Mouse (Mus musculus) MEL (cell line): ENCODE measurements around the gene Klf15. TPM values are rescaled to one million over a fixed set of nuclear protein-coding genes. Genes with fewer than 3 reads are reported as not detected.

Experiments
- DNase-seq: peaks from one replicate; pipeline ENCODE4 v3.0.0; 2011; ENCODE audit warnings: low read depth, low spot score
- H3K27ac ChIP-seq: 2 replicates; pipeline ENCODE4 v1.5.1; 2012; ENCODE audit warnings: low read depth, mild to moderate bottlenecking, control low read depth, low read length, moderate library complexity; ENCODE audit not compliant: control insufficient read depth
- H3K27me3 ChIP-seq, 2 experiments: fragments of 150-350 bp in 1 of 2; sonication (generic) in 1 of 2; 2 replicates each; pipeline ENCODE4 v1.6.1; 2012; ENCODE audit warnings: low read length in 2 of 2, mild to moderate bottlenecking in 2 of 2, improper control_type of control experiment in 1 of 2, moderate library complexity in 1 of 2; ENCODE audit not compliant: insufficient read depth in 2 of 2, control insufficient read depth in 1 of 2
- H3K36me3 ChIP-seq, 2 experiments: 2 replicates each; pipeline ENCODE4 v1.6.1; 2012 to 2014; ENCODE audit warnings: low read length in 2 of 2, improper control_type of control experiment in 1 of 2, inconsistent platforms in 1 of 2, mild to moderate bottlenecking in 1 of 2; ENCODE audit not compliant: insufficient read depth in 2 of 2, control insufficient read depth in 1 of 2
- H3K4me1 ChIP-seq, 2 experiments: fragments of 150-350 bp in 1 of 2; sonication (generic) in 1 of 2; 2 replicates each; pipeline ENCODE4 v1.6.1; 2012; ENCODE audit warnings: low read length in 2 of 2, improper control_type of control experiment in 1 of 2, mild to moderate bottlenecking in 1 of 2; ENCODE audit not compliant: insufficient read depth in 2 of 2, control insufficient read depth in 1 of 2
- H3K4me3 ChIP-seq, 2 experiments: fragments of 150-350 bp in 1 of 2; sonication (generic) in 1 of 2; 2 replicates each; pipeline ENCODE4 v1.5.1; 2012; ENCODE audit warnings: low read depth in 2 of 2, low read length in 2 of 2, mild to moderate bottlenecking in 2 of 2, moderate library complexity in 2 of 2, control low read depth in 1 of 2, improper control_type of control experiment in 1 of 2; ENCODE audit not compliant: control insufficient read depth in 1 of 2, insufficient read depth in 1 of 2
- H3K79me2 ChIP-seq: 2 replicates; pipeline ENCODE4 v1.6.1; 2012; ENCODE audit warnings: mild to moderate bottlenecking, low read length, moderate library complexity; ENCODE audit not compliant: control insufficient read depth, poor library complexity, insufficient read depth
- H3K9ac ChIP-seq: 2 replicates; pipeline ENCODE4 v1.6.1; 2012; ENCODE audit warnings: low read depth, mild to moderate bottlenecking, control low read depth, low read length, moderate library complexity; ENCODE audit not compliant: control insufficient read depth, poor library complexity, severe bottlenecking
- H3K9me3 ChIP-seq: fragments of 150-350 bp; sonication (generic); replicated peaks from 2 replicates; pipeline ENCODE4 v1.6.1; 2012; ENCODE audit warnings: mild to moderate bottlenecking, low read length, improper control_type of control experiment, moderate library complexity; ENCODE audit not compliant: insufficient read depth
- CHD1 ChIP-seq: IDR thresholded peaks from 2 replicates; pipeline ENCODE4 v1.6.1; 2012; ENCODE audit warnings: low read depth, mild to moderate bottlenecking, inconsistent platforms, low read length, improper control_type of control experiment
- CHD2 ChIP-seq: IDR thresholded peaks from 2 replicates; pipeline ENCODE4 v1.6.1; 2011; ENCODE audit warnings: low read length, improper control_type of control experiment
- E2F4 ChIP-seq: IDR thresholded peaks from 2 replicates; pipeline ENCODE4 v1.6.1; 2011; ENCODE audit warnings: low read depth, low read length, improper control_type of control experiment, borderline replicate concordance
- EP300 ChIP-seq, 2 experiments: IDR thresholded peaks; 2 replicates each; pipeline ENCODE4 v1.6.1; 2011; ENCODE audit warnings: improper control_type of control experiment in 2 of 2, low read length in 2 of 2, low read depth in 1 of 2, mild to moderate bottlenecking in 1 of 2
- ETS1 ChIP-seq: IDR thresholded peaks from 2 replicates; pipeline ENCODE4 v1.6.1; 2012; ENCODE audit warnings: low read depth, mild to moderate bottlenecking, inconsistent platforms, low read length, improper control_type of control experiment, moderate library complexity
- GATA1 ChIP-seq: IDR thresholded peaks from 2 replicates; pipeline ENCODE4 v1.6.1; 2011; ENCODE audit warnings: low read depth, low read length, improper control_type of control experiment
- HCFC1 ChIP-seq: IDR thresholded peaks from 2 replicates; pipeline ENCODE4 v1.6.1; 2012; ENCODE audit warnings: low read depth, mild to moderate bottlenecking, inconsistent platforms, low read length, improper control_type of control experiment, moderate library complexity
- JUND ChIP-seq: IDR thresholded peaks from 2 replicates; pipeline ENCODE4 v1.6.1; 2011; ENCODE audit warnings: low read depth, mild to moderate bottlenecking, improper control_type of control experiment, low read length
- KAT2A ChIP-seq: conservative IDR thresholded peaks from 2 replicates; pipeline ENCODE4 v1.6.1; 2012; ENCODE audit warnings: low read depth, low read length, improper control_type of control experiment, inconsistent platforms
- MAFK ChIP-seq: IDR thresholded peaks from 2 replicates; pipeline ENCODE4 v1.6.1; 2011; ENCODE audit warnings: low read depth, mild to moderate bottlenecking, low read length, improper control_type of control experiment, borderline replicate concordance
- MAX ChIP-seq: IDR thresholded peaks from 2 replicates; pipeline ENCODE4 v1.6.1; 2011; ENCODE audit warnings: low read length, improper control_type of control experiment
- MAZ ChIP-seq: IDR thresholded peaks from 2 replicates; pipeline ENCODE4 v1.6.1; 2012; ENCODE audit warnings: low read depth, mild to moderate bottlenecking, inconsistent platforms, low read length, improper control_type of control experiment
- MYB ChIP-seq: IDR thresholded peaks from 2 replicates; pipeline ENCODE4 v1.6.1; 2011; ENCODE audit warnings: mild to moderate bottlenecking, low read depth, low read length, improper control_type of control experiment
- MYC ChIP-seq: IDR thresholded peaks from 2 replicates; pipeline ENCODE4 v1.6.1; 2011; ENCODE audit warnings: low read depth, mild to moderate bottlenecking, low read length, improper control_type of control experiment, moderate library complexity
- POLR2AphosphoS2 ChIP-seq: IDR thresholded peaks from 2 replicates; pipeline ENCODE4 v1.6.1; 2011; ENCODE audit warnings: low read length, improper control_type of control experiment
- POLR2AphosphoS5 ChIP-seq: IDR thresholded peaks from 2 replicates; pipeline ENCODE4 v1.6.1; 2012; ENCODE audit warnings: low read depth, borderline replicate concordance, mild to moderate bottlenecking, inconsistent platforms, low read length, moderate library complexity, mixed read lengths
- RCOR1 ChIP-seq: IDR thresholded peaks from 2 replicates; pipeline ENCODE4 v1.6.1; 2012; ENCODE audit warnings: low read depth, mild to moderate bottlenecking, inconsistent platforms, low read length, improper control_type of control experiment
- SIN3A ChIP-seq: IDR thresholded peaks from 2 replicates; pipeline ENCODE4 v1.6.1; 2012; ENCODE audit warnings: low read length, improper control_type of control experiment, inconsistent platforms
- TAL1 ChIP-seq: IDR thresholded peaks from 2 replicates; pipeline ENCODE4 v1.6.1; 2012; ENCODE audit warnings: mild to moderate bottlenecking, inconsistent platforms, low read length, moderate library complexity, mixed read lengths
- TBP ChIP-seq: IDR thresholded peaks from 2 replicates; pipeline ENCODE4 v1.8.0; 2011; ENCODE audit warnings: low read depth, low read length, improper control_type of control experiment
- USF1 ChIP-seq: IDR thresholded peaks from 2 replicates; pipeline ENCODE4 v1.6.1; 2014; ENCODE audit warnings: low read depth, mild to moderate bottlenecking, inconsistent platforms, low read length, improper control_type of control experiment, moderate library complexity
- USF2 ChIP-seq, 2 experiments: IDR thresholded peaks; 2 replicates each; pipeline ENCODE4 v1.6.1; 2011 to 2012; ENCODE audit warnings: improper control_type of control experiment in 2 of 2, low read length in 2 of 2, borderline replicate concordance in 1 of 2, inconsistent platforms in 1 of 2, low read depth in 1 of 2, mild to moderate bottlenecking in 1 of 2; ENCODE audit not compliant: insufficient read depth in 1 of 2
- ZKSCAN1 ChIP-seq: IDR thresholded peaks from 2 replicates; pipeline ENCODE4 v1.6.1; 2012; ENCODE audit warnings: low read depth, mild to moderate bottlenecking, inconsistent platforms, low read length, improper control_type of control experiment, moderate library complexity
- ZMIZ1 ChIP-seq: IDR thresholded peaks from 2 replicates; pipeline ENCODE4 v1.6.1; 2012; ENCODE audit warnings: low read depth, mild to moderate bottlenecking, inconsistent platforms, low read length, improper control_type of control experiment, moderate library complexity
- ZNF384 ChIP-seq: IDR thresholded peaks from 2 replicates; pipeline ENCODE4 v1.6.1; 2012; ENCODE audit warnings: low read depth, mild to moderate bottlenecking, inconsistent platforms, low read length, improper control_type of control experiment
- polyA plus RNA-seq, 2 experiments: library from polyadenylated mRNA; stranded (reverse) in 1 of 2; unstranded in 1 of 2; fragments of >175 nt in 1 of 2; fragments of >200 nt in 1 of 2; gene quantifications; 2 replicates each; pipeline versions ENCODE4 v1.2.1 to v1.2.4; 2012; ENCODE audit warnings: low replicate concordance in 2 of 2, low read depth in 1 of 2; ENCODE audit not compliant: insufficient read length in 2 of 2, insufficient read depth in 1 of 2, missing spikeins in 1 of 2
- total RNA-seq: library from RNA; depleted of rRNA; stranded (reverse); fragments of 300-350 nt; gene quantifications from 2 replicates; pipeline ENCODE4 v1.2.3, GENCODE M21; 2012

Gene Klf15
- total and polyA plus RNA-seq, 3 experiments = not detected

GRCm38 (mm10) chr6:90507443-90507842, 45.1 kb downstream of the Klf15 start:
- DNase-seq = no peak
- Histone ChIP-seq H3K27ac (no peak overlapping the region), H3K9ac (no peak overlapping the region), H3K9me3 (no peaks in the 10 kb centered on the region), H3K79me2 (no peaks in the 10 kb centered on the region), H3K4me3 (no peak overlapping the region), H3K4me1 (no peaks in the 10 kb centered on the region), H3K36me3 (no peaks in the 10 kb centered on the region), H3K27me3 (peaks cover 0 to 6% of the 10 kb centered on the region in 2 experiments)
- no peak for TF ChIP-seq ZMIZ1
- no peak for TF ChIP-seq POLR2AphosphoS2
- TF ChIP-seq CHD1 = no peak
- TF ChIP-seq SIN3A = no peak
- no peak for TF ChIP-seq ZNF384
- no peak for TF ChIP-seq GATA1
- TF ChIP-seq MAFK = no peak
- no peak for TF ChIP-seq POLR2AphosphoS5
- no peak for TF ChIP-seq MAZ
- TF ChIP-seq MYC = no peak
- no peak for TF ChIP-seq ZKSCAN1
- no peak for TF ChIP-seq ETS1

GRCm38 (mm10) chr6:90508197-90508624, 45.8 kb downstream of the Klf15 start:
- no peak overlapping the region for H3K4me3 ChIP-seq
- H3K27me3 ChIP-seq = peaks cover 0 to 6% of the 10 kb centered on the region in 2 experiments
- no peaks in the 10 kb centered on the region for H3K9me3 ChIP-seq
- TF ChIP-seq MAFK = no peak
- TF ChIP-seq MAZ = no peak
- no peak for TF ChIP-seq KAT2A
- TF ChIP-seq E2F4 = no peak
- no peak for TF ChIP-seq CHD1
- no peak for TF ChIP-seq ETS1
- no peak for TF ChIP-seq MYB
- TF ChIP-seq USF2 (IDR thresholded peaks at IDR 0.05; ENCODE audit: borderline replicate concordance in 1 of 2, insufficient read depth in 1 of 2, low read depth in 1 of 2, low read length in 2 of 2) = no peak
- no peak for TF ChIP-seq MAX
- TF ChIP-seq POLR2AphosphoS2 = no peak
- no peak for TF ChIP-seq JUND
- TF ChIP-seq CHD2 = no peak
- no peak for TF ChIP-seq GATA1
- TF ChIP-seq RCOR1 = no peak
- TF ChIP-seq HCFC1 = no peak
- TF ChIP-seq POLR2AphosphoS5 = no peak
- TF ChIP-seq TAL1 = no peak
- TF ChIP-seq EP300 (IDR thresholded peaks at IDR 0.05; ENCODE audit: low read depth in 1 of 2, low read length in 2 of 2) = no peak
- TF ChIP-seq USF1 = no peak
- no peak for TF ChIP-seq TBP
- no peak for DNase-seq
- no peaks in the 10 kb centered on the region for H3K79me2 ChIP-seq
- no peaks in the 10 kb centered on the region for H3K4me1 ChIP-seq
- no peak overlapping the region for H3K9ac ChIP-seq
- no peak overlapping the region for H3K27ac ChIP-seq
- no peaks in the 10 kb centered on the region for H3K36me3 ChIP-seq
